Mouse (Mus musculus) heart, adult 2 months (tissue): ENCODE results near the gene Efna3.

Experiments
- CTCF ChIP-seq: fragments of 200-600 bp; IDR thresholded peaks from 2 replicates; pipeline ENCODE4 v1.8.1; 2022; ENCODE audit warnings: antibody characterized with exemption, mild to moderate bottlenecking, moderate library complexity
- POLR2A ChIP-seq: fragments of 200-500 bp; IDR thresholded peaks from 2 replicates; pipeline ENCODE4 v1.6.1; 2011; ENCODE audit warnings: mild to moderate bottlenecking, low read depth, low read length, control low read depth; ENCODE audit not compliant: insufficient read depth

GRCm38 (mm10) chr3:89330346-89330745, 7.6 kb upstream of the Efna3 start:
- TF ChIP-seq POLR2A, result no peak
- no peak for TF ChIP-seq CTCF
